Mouse (Mus musculus): ENCODE results near the gene Chd3.

Chd3 gene

GRCm38 (mm10) chr11:69390400-69391034 is 21.3 kb upstream of the Chd3 start:
- DNase-seq (ENCODE audit: low spot score in 2 of 2): peak; percentile 55 to 74

- no peak for DNase-seq (ENCODE audit: low spot score in 2 of 2)
Observed at GRCm38 (mm10) chr11:69389531-69390399, 20.6 kb upstream of the Chd3 start.

DNA sequence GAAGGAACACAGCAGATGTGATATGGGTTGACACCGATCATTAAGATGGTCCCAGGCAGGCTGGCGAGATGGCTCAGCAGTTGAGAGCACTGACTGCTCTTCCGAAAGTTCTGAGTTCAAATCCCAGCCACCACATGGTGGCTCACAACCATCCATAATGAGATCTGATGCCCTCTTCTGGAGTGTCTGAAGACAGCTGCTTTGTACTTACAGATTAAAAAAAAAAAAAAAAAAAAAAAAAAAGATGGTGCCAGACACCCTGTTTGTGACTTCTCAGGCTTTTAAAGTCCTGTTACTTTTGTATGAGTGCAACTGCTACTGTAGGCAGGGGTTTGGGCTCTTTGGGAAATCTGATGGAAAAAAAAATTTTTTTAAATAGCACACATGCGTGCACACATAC is 19.5 kb upstream of the Chd3 start:
- DNase-seq (ENCODE audit: low spot score in 2 of 2): no peak

GRCm38 (mm10) chr11:69386758-69387157 is 17.6 kb upstream of the Chd3 start:
- no peak for DNase-seq (ENCODE audit: low spot score in 2 of 2)

DNA sequence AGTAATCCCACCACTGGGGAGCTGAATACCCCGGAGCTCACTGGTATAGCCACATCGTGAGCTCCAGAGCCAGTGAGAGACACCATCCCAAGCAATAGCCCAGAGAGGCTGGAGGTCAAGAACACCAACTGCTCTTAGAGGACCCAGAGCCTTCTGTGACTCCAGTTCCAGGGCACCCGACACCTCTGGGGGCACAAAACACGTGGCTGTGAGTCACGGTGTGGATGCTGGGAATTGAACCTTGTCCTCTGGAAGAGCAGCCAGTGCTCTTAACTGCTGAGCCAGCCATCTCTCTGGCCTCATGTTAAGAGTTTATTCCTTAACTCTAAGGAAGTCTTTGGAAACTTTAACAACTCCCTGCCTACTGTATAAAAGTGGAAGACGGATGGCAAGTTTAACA is 15.8 kb upstream of the Chd3 start:
- DNase-seq (ENCODE audit: low spot score in 2 of 2): no peak

- DNase-seq (ENCODE audit: low spot score in 2 of 2): no peak
Observed at GRCm38 (mm10) chr11:69382478-69383105, 13.4 kb upstream of the Chd3 start.

DNA sequence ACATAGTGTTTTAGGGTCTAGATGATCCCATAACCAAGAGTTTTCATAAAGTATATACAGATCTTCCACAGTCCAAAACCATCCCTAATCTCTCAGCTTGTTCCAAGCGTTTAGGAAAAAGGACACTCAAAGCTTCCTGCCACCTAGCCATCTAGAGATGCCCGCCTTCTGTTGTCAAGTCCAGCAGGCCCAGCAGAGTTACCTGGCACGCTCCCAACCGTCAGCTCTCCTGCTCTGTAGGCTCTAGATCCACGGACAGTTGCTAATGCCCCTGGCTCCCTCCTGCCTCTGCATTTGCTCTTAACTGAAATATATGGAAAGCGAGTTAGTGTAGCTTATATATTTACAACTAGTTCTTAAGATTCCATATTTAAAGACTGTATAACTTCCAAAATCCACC is 12.2 kb upstream of the Chd3 start:
- DNase-seq (ENCODE audit: low spot score in 2 of 2): no peak

DNA sequence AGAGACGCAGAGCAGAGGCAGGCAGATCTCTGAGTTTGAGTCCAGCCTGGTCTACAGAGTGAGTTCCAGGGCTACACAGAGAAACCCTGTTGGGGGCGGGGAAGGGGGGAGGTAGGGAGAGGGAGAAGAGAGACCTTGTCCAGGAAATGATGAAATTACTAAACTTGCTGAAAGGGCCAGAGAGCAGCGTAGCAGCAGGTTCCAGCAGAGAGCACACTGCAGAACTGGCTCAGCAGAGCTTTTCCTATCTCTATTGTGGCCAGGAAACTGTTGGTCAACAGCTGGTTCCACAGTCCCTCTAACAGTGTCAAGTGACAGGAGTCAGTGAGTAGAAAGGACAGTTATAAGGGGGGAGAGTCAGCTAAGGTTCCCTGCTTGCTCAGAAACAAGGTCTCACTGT is 10.4 kb upstream of the Chd3 start:
- DNase-seq (ENCODE audit: low spot score in 2 of 2): no peak

DNA sequence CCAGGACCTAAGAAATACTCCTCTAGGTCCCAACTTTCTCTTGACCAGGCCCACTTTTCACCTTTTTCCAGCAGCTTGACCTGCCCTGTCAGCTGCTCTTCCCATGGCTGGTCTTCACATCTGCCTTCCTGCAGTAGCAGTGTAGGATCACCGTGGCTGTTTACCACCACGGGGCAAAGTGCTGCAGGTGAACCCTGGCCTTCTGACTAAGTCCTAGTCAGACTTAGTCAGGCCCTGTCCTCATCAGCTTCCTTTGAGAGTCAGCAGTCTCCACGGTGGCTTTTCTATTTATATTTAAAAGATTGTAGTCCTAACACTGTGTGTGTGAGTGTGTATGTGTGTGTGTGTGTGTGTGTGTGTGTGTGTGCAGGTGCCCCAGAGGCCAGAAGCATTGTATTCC is 8.6 kb upstream of the Chd3 start:
- DNase-seq (ENCODE audit: low spot score in 2 of 2): no peak

GRCm38 (mm10) chr11:69375646-69376045 is 6.4 kb upstream of the Chd3 start:
- DNase-seq (ENCODE audit: low spot score in 2 of 2): no peak

DNA sequence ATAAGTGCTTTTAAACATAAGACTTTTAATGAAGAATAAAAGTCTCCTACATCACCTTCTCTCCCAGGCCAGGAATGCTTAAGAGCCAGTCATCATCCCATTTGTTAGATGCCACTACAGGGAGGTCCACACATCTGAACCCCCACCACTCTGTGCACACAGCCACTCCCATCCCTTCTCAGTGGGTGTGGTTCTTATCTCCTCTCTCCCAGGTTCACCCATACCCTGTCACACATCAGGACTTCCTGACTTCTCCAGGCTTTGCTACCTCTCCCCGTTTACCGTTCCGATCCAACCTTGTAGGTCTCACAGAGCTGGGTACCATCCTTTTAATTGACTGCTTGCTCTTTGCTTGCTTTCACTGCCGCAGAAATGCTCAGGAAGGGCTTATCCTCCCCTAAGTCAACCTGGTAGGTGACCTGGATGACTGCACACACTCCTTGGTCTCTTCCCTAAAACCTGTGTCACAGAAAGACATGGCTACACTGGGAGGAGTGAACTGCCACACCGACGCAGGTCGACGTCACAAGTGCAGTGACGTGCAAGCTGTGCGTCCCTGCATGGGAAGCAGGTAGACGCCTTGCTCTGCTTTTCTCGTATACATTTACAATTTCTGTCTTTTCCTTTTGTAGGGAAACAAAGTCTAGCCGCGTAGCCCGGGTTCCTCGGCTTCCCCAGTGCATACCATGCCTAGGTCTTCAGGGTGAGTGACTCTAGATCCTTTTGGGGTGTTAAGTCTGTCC is 4.2 kb upstream of the Chd3 start:
- DNase-seq (ENCODE audit: low spot score in 2 of 2): peak in 1 of 2 experiments; percentile 60

GRCm38 (mm10) chr11:69372780-69373170 is 3.6 kb upstream of the Chd3 start:
- no peak for DNase-seq (ENCODE audit: low spot score in 2 of 2)

DNA sequence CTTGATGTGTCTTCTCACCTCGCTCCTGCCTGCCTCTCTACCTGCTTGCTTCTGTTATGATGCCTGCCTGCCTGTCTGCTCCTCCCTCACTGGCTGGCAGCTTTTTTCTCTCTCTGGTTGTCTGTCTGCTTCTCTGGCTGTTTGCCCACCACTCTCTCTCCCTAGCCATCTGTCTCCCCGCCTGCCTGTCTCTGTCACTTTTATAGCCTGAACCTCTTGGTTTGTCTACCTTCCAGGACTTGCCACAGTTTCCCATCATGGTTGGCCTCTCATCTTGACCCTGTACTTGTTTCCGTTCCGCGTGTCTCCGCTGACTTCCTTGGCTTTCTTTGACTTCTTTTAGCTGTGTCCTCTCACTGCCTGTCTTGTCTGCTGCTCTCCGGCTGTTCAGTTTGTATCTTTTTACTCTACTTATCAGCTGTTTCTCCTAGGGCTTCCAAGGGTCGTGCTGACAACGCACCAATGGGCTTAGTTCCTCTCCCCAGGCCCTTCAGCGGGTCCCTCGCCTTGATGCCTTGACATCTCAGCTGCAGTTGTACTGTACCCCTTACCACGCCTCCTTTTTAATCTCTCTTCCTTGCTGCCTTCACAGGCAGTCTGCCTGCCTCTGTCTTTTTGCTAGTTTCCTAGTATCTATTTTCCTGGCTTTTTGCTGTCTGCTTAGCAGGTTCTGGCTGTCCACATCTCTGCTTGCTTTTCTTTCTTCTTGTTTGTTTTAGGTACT is 3.0 kb upstream of the Chd3 start:
- DNase-seq (ENCODE audit: low spot score in 2 of 2): no peak

- DNase-seq (ENCODE audit: low spot score in 2 of 2): no peak
Observed at GRCm38 (mm10) chr11:69371601-69372000, 2.4 kb upstream of the Chd3 start.

DNA sequence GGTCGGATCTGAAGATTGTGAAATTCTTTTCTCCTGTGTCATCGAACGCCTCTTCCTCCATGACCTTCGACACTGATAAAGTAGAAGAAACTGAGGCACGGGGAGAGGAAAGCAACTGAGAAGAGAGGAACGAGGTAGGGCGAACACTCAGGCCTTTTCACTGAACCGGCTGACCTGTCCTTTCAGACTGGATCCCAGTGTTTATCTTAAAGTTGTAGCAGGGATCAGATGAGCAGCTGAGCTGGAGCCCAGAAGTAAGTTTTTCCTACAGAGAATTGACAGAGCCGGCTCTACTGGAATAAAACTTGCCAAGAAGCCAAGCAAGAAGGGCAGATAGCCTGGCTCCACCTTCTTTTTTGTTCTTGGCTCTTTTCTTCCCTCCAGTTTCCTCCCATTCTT is 1.6 kb upstream of the Chd3 start:
- no peak for DNase-seq (ENCODE audit: low spot score in 2 of 2)

DNA sequence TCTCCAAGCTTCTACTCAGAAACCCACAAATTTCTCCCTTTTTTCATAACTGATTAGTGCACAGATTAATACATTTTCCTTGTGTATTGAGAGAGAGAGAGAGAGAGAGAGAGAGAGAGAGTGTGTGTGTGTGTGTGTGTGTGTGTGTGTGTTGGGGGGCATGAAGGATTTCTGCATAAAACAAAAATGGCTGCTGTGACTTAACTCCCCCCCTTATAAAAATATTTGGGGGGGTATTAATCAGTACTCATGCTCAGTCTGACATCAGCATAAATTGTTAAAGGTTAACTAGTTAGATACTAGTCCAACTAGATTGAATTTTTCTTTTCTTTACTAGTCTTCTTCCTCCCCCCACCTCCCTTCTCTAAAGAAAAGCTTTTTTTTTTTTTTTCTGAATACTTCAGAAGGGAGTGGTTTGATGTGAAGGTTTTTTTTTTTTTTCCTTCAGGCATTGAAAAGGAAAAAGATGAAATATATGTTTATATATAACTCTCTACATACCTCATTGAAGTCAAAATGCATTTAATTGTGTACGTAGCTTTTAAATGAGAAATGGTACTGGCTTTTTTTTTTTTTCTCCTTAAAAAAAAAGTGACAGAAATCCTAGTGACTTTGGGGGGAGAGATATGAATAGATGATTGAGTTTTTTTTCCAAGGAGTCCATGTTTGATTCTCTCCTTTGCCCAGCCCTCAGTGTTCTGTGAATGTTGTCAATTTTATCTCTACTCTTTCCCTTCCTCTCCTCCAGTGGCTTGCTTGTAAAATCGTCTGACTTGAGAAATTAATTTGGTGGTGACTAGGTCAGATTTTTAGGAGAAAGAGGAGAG is 997 bp upstream of the Chd3 start:
- no peak for DNase-seq (ENCODE audit: low spot score in 2 of 2)

- peak; percentile 36 to 40 for DNase-seq (ENCODE audit: low spot score in 2 of 2)
Observed at GRCm38 (mm10) chr11:69368356-69369214, 621 bp downstream of the Chd3 start.

- DNase-seq (ENCODE audit: low spot score in 2 of 2): peak in 1 of 2 experiments; percentile 52
Observed at GRCm38 (mm10) chr11:69367616-69368355, 1.4 kb downstream of the Chd3 start.
